Mouse (Mus musculus): Measurements from ENCODE around the gene Ist1. TPM values are rescaled to one million over a fixed set of nuclear protein-coding genes. Genes with fewer than 3 reads are reported as not detected.
A peak's percentile ranks its signal among the peaks of the same experiment; 100 is the strongest.

Gene Ist1
- 100 and 103 TPM in 2 replicates for polyA plus RNA-seq (2016; fragmentation: Nextera tagmentation; extraction: Ambion mirVana)

DNA sequence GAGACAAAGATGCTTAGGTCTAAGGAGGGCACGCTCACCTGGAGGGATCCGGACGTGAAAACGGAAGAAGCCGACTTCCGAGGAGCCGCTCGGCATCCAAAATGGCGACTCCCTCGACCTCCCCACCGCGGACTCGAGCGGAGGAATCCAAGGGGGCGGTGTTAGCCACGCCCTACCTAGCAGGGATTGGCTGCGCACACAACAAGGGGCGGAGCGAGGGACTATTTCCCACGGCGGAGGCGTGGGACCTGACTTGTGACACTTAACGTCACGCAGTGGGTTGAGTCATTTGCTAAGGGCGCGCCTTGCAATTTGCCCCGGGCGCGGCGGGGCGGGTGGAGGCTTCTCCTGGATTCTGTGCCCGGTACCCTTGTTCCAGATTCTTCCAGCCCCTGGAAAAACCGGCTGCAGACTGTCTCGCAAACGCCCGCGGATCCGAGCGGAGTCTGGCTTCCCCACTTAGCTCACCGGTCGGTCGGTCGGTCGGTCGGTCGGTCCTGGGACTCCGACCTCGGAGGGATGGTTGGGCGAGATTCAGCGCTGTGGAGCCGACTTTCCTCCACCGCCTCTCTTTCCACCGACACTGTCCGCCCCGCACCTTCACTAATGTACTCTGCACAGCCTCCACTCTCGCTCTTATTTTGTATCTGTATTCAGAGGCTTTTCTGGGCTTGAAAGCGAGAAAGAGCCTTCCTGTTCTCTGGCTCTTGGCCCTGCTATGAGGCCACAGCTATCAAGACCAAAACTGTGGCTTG is at the start of gene Ist1:
Gene Ist1 (minus strand): TSS at position 115 of the 755 bp plus-strand sequence.
- H3K27ac ChIP-seq: peak within 1 kb of the TSS; percentile 96
- H3K36me3 ChIP-seq: peaks cover 9% of the 10 kb centered on the region; the same call in 1 of the 2 replicates
- DNase-seq (ENCODE audit: low spot score): peak; percentile 99
- peaks cover 15% of the 10 kb centered on the region for H3K4me1 ChIP-seq
- peak within 1 kb of the TSS; percentile 99 for H3K4me3 ChIP-seq
- WGBS: under 1% methylated on average over 57 of the region's 57 CpGs
- H3K27me3 ChIP-seq (ENCODE audit: insufficient read depth, poor library complexity, severe bottlenecking): no peaks in the 10 kb centered on the region
- H3K9me3 ChIP-seq: no peaks in the 10 kb centered on the region

- 92% methylated on average over 1 of the region's 1 CpGs for WGBS
- Histone ChIP-seq H3K27ac (peak overlapping the region; percentile 94), H3K4me1 (peaks cover 6% of the 10 kb centered on the region), H3K9me3 (no peaks in the 10 kb centered on the region), H3K36me3 (peaks cover 21% of the 10 kb centered on the region), H3K27me3 (ENCODE audit: insufficient read depth, poor library complexity, severe bottlenecking) (no peaks in the 10 kb centered on the region), H3K4me3 (peak overlapping the region; percentile 85)
- DNase-seq (ENCODE audit: low spot score): no peak
These were observed 45.0 kb upstream of the Ist1 start for GRCm38 (mm10) chr8:109738049-109738380.

- Histone ChIP-seq H3K4me1 (peaks cover 6% of the 10 kb centered on the region), H3K9me3 (no peaks in the 10 kb centered on the region), H3K27ac (peak within 1 kb of the TSS; percentile 94), H3K4me3 (peak within 1 kb of the TSS; percentile 85), H3K27me3 (ENCODE audit: insufficient read depth, poor library complexity, severe bottlenecking) (no peaks in the 10 kb centered on the region), H3K36me3 (peaks cover 27% of the 10 kb centered on the region)
- under 1% methylated on average over 59 of the region's 59 CpGs for WGBS
- peak; percentile 95 for DNase-seq (ENCODE audit: low spot score)
These were observed 44.4 kb upstream of the Ist1 start, which contains the start of gene Atxn1l for GRCm38 (mm10) chr8:109737237-109738048. TSS of gene Atxn1l (minus strand) at chr8:109737739.

DNA sequence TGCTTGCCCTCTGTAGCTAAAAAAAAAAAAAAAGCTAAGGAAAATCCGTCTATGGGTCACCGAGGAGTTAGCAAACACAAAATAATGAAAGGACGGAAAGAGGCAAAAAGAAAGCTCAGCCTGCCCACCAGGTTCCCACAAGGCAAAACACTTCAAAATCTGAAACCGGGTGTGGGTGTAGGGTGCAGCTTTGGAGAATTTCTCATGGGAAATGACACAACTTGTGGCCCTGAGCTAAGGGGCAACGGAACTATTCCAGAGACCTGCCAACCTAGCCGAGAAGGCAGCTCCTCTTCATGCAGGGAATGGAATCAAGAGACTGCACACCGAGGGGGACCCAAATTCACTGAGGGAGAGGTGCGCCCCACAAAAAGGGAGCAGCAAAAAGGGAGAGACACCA is 43.8 kb upstream of the Ist1 start:
- Histone ChIP-seq H3K4me1 (peaks cover 6% of the 10 kb centered on the region), H3K9me3 (no peaks in the 10 kb centered on the region), H3K27ac (peak overlapping the region; percentile 94), H3K4me3 (peak overlapping the region; percentile 85), H3K36me3 (peaks cover 33% of the 10 kb centered on the region), H3K27me3 (ENCODE audit: insufficient read depth, poor library complexity, severe bottlenecking) (no peaks in the 10 kb centered on the region)
- DNase-seq (ENCODE audit: low spot score): no peak
- 6% methylated on average over 8 of the region's 8 CpGs for WGBS

GRCm38 (mm10) chr8:109734018-109734417 is 41.0 kb upstream of the Ist1 start:
- H3K4me3 ChIP-seq: no peak overlapping the region
- 73% methylated on average over 3 of the region's 3 CpGs for WGBS
- no peak overlapping the region for H3K27ac ChIP-seq
- no peaks in the 10 kb centered on the region for H3K27me3 ChIP-seq (ENCODE audit: insufficient read depth, poor library complexity, severe bottlenecking)
- H3K36me3 ChIP-seq: peaks cover 61% of the 10 kb centered on the region
- H3K9me3 ChIP-seq: no peaks in the 10 kb centered on the region
- no peak for DNase-seq (ENCODE audit: low spot score)
- H3K4me1 ChIP-seq: peaks cover 6% of the 10 kb centered on the region

GRCm38 (mm10) chr8:109731012-109731411 is 38.0 kb upstream of the Ist1 start:
- 82% methylated on average over 3 of the region's 3 CpGs for WGBS
- DNase-seq (ENCODE audit: low spot score): no peak
- Histone ChIP-seq H3K4me3 (no peak overlapping the region), H3K27ac (no peak overlapping the region), H3K9me3 (no peaks in the 10 kb centered on the region), H3K4me1 (no peaks in the 10 kb centered on the region), H3K36me3 (peaks cover 84% of the 10 kb centered on the region), H3K27me3 (ENCODE audit: insufficient read depth, poor library complexity, severe bottlenecking) (no peaks in the 10 kb centered on the region)

GRCm38 (mm10) chr8:109725106-109725505 is 32.0 kb upstream of the Ist1 start:
- H3K36me3 ChIP-seq: peaks cover 93% of the 10 kb centered on the region
- no peaks in the 10 kb centered on the region for H3K27me3 ChIP-seq (ENCODE audit: insufficient read depth, poor library complexity, severe bottlenecking)
- no peak overlapping the region for H3K4me3 ChIP-seq
- H3K4me1 ChIP-seq: no peaks in the 10 kb centered on the region
- 80% methylated on average over 3 of the region's 3 CpGs for WGBS
- peak; percentile 20 for DNase-seq (ENCODE audit: low spot score)
- H3K9me3 ChIP-seq: no peaks in the 10 kb centered on the region
- H3K27ac ChIP-seq: no peak overlapping the region

DNA sequence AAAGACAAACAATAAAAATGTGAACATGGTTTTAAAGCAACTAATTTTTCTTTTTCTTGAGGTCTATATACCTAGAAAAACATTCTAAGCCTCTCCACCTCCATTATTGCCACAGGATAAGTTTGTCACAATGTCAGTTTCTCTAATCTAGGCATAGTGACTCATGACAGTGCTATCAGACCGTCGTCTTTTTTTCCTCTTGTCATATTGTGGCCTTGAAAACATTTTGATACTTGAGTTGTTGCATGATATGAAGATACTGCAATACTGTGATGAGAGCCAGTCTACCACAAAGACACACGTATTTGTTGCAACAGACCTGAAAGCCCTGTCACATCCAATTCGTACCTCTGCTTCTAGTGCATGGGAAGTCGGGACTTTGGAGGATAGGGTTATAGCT is 21.9 kb upstream of the Ist1 start:
- no peaks in the 10 kb centered on the region for H3K9me3 ChIP-seq
- no peaks in the 10 kb centered on the region for H3K27me3 ChIP-seq (ENCODE audit: insufficient read depth, poor library complexity, severe bottlenecking)
- H3K36me3 ChIP-seq: peaks cover 95% of the 10 kb centered on the region
- H3K4me3 ChIP-seq: no peak overlapping the region
- no peak for DNase-seq (ENCODE audit: low spot score)
- 88% methylated on average over 5 of the region's 5 CpGs for WGBS
- H3K4me1 ChIP-seq: no peaks in the 10 kb centered on the region
- no peak overlapping the region for H3K27ac ChIP-seq

DNA sequence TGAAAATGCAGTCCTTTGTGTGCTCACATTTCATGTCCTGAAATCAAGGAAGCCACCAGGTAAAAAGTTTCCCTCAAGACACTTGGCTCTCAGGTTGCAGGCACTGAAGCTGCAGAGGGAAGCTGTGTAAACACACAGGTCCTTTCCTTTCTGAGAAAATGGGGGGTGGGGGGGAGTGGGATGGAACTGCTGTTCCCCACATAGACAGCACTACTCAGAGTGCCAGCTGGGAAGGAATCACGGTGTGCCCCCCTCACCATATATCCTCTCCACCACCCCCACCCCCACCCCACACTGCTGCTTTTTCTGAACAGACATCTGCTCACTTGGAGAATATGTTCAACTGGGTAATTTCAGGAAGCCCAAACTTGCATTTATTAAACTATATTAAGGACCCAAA is 19.5 kb upstream of the Ist1 start:
- peaks cover 94% of the 10 kb centered on the region for H3K36me3 ChIP-seq
- H3K4me3 ChIP-seq: no peak overlapping the region
- no peaks in the 10 kb centered on the region for H3K9me3 ChIP-seq
- 84% methylated on average over 1 of the region's 1 CpGs for WGBS
- no peaks in the 10 kb centered on the region for H3K4me1 ChIP-seq
- no peak overlapping the region for H3K27ac ChIP-seq
- H3K27me3 ChIP-seq (ENCODE audit: insufficient read depth, poor library complexity, severe bottlenecking): no peaks in the 10 kb centered on the region
- no peak for DNase-seq (ENCODE audit: low spot score)

DNA sequence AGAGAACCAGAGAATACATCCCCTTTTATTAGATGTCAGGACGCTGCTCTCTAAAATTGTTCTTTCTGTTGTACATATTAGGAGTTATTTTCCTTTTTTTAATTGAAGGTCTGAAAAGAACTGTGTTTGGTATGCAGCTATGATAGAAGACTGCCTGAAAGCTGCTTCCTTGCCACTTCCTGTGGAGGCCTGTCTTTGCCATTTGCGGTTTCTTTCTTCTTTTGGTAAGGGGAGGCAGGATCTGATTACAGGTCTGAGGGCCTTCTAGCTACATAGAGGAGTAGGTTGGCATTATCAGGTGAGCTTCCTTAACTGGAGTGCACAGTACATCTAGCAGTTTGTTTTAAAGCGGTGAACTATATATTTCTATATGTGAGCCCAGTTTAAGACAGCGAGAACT is 14.9 kb upstream of the Ist1 start:
- Histone ChIP-seq H3K4me3 (no peak overlapping the region), H3K27ac (no peak overlapping the region), H3K36me3 (peaks cover 54% of the 10 kb centered on the region), H3K27me3 (ENCODE audit: insufficient read depth, poor library complexity, severe bottlenecking) (no peaks in the 10 kb centered on the region; the same call in 1 of the 2 replicates), H3K9me3 (no peaks in the 10 kb centered on the region), H3K4me1 (peaks cover 22% of the 10 kb centered on the region)
- peak; percentile 14 for DNase-seq (ENCODE audit: low spot score)
- 94% methylated on average over 4 of the region's 4 CpGs for WGBS

DNA sequence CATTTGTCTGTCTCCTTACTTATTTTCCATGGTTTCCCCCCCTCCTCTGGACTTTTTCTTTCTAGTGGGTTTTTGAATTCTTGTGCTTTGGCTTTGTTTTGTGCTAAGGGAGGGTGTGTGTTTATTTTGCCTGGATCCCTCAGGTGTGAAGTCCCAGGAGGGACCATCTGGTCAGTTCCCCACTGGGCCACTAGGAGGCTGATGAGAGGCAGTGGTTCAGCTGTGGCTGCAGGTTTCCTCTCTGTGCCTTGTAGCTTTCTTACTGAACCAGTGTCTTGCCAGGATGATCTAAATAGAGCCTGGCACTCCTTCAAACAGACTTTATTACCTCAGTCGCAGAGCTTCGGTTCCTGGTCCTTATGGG is 13.8 kb upstream of the Ist1 start:
- H3K9me3 ChIP-seq: no peaks in the 10 kb centered on the region
- H3K27me3 ChIP-seq (ENCODE audit: insufficient read depth, poor library complexity, severe bottlenecking): peaks cover 4% of the 10 kb centered on the region; the same call in 1 of the 2 replicates
- H3K4me3 ChIP-seq: peak overlapping the region; percentile 97
- 32% methylated on average over 2 of the region's 2 CpGs for WGBS
- H3K4me1 ChIP-seq: peaks cover 22% of the 10 kb centered on the region
- H3K36me3 ChIP-seq: peaks cover 43% of the 10 kb centered on the region
- peak; percentile 87 for DNase-seq (ENCODE audit: low spot score)
- no peak overlapping the region for H3K27ac ChIP-seq

GRCm38 (mm10) chr8:109706076-109706873 is 13.2 kb upstream of the Ist1 start:
- 2% methylated on average over 30 of the region's 30 CpGs for WGBS

More at GRCm38 (mm10) chr8:109706076-109706873, 13.2 kb upstream of the Ist1 start:
- Histone ChIP-seq H3K4me3 (peak overlapping the region; percentile 97), H3K27ac (peak overlapping the region; percentile 100), H3K9me3 (no peaks in the 10 kb centered on the region), H3K4me1 (peaks cover 22% of the 10 kb centered on the region), H3K27me3 (ENCODE audit: insufficient read depth, poor library complexity, severe bottlenecking) (peaks cover 4% of the 10 kb centered on the region; the same call in 1 of the 2 replicates), H3K36me3 (peaks cover 37% of the 10 kb centered on the region)
- DNase-seq (ENCODE audit: low spot score): peak; percentile 87
